Mouse (Mus musculus) ES-Bruce4 (cell line): ENCODE data around the gene Frmd4a. TPM values are rescaled to one million over a fixed set of nuclear protein-coding genes. Genes with fewer than 3 reads are reported as not detected.

Experiments
- H3K27ac ChIP-seq: 2 replicates; pipeline ENCODE4 v1.5.1; 2012; ENCODE audit warnings: low read length, inconsistent platforms; ENCODE audit not compliant: insufficient read depth
- H3K27me3 ChIP-seq: 2 replicates; pipeline ENCODE4 v1.6.1; 2012; ENCODE audit warnings: mild to moderate bottlenecking, low read length, inconsistent platforms; ENCODE audit not compliant: control insufficient read depth, poor library complexity, insufficient read depth, severe bottlenecking
- H3K36me3 ChIP-seq: 2 replicates; pipeline ENCODE4 v1.6.1; 2012; ENCODE audit warnings: inconsistent platforms, mild to moderate bottlenecking, low read length, moderate library complexity; ENCODE audit not compliant: control insufficient read depth, poor library complexity, insufficient read depth, severe bottlenecking
- H3K4me1 ChIP-seq: one replicate; pipeline ENCODE4 v1.8.1; 2011; ENCODE audit warnings: low read length; ENCODE audit not compliant: control insufficient read depth, insufficient read depth
- H3K4me3 ChIP-seq: 2 replicates; pipeline ENCODE4 v1.5.1; 2011; ENCODE audit warnings: low read depth, mild to moderate bottlenecking, low read length
- H3K9ac ChIP-seq: 2 replicates; pipeline ENCODE4 v1.6.1; 2012; ENCODE audit warnings: low read depth, mild to moderate bottlenecking, inconsistent platforms; ENCODE audit not compliant: poor library complexity, severe bottlenecking
- H3K9me3 ChIP-seq: replicated peaks from 2 replicates; pipeline ENCODE4 v1.6.1; 2012; ENCODE audit warnings: mild to moderate bottlenecking, low read length, inconsistent platforms; ENCODE audit not compliant: control insufficient read depth, poor library complexity, insufficient read depth, severe bottlenecking
- CTCF ChIP-seq: IDR thresholded peaks from one replicate; pipeline ENCODE4 v1.8.1; 2011; ENCODE audit warnings: low read depth, low read length
- EP300 ChIP-seq: IDR thresholded peaks from 2 replicates; pipeline ENCODE4 v1.6.1; 2011; ENCODE audit warnings: low read depth, low read length; ENCODE audit not compliant: insufficient read depth
- POLR2A ChIP-seq: IDR thresholded peaks from one replicate; pipeline ENCODE4 v1.8.1; 2011; ENCODE audit warnings: low read length; ENCODE audit not compliant: insufficient read depth
- polyA plus RNA-seq: library from polyadenylated mRNA; stranded (reverse); fragments of >200 nt; gene quantifications from 2 replicates; pipeline ENCODE4 v1.2.4, GENCODE M21; 2011; ENCODE audit warnings: low read depth; ENCODE audit not compliant: missing spikeins, insufficient read depth, insufficient read length

Frmd4a gene
- polyA plus RNA-seq, 1 experiment, result 5.6 TPM

- Histone ChIP-seq H3K4me3 (no peak overlapping the region), H3K9me3 (no peaks in the 10 kb centered on the region), H3K9ac (no peak overlapping the region), H3K4me1 (no peaks in the 10 kb centered on the region), H3K36me3 (no peaks in the 10 kb centered on the region), H3K27ac (no peak overlapping the region), H3K27me3 (no peaks in the 10 kb centered on the region)
- TF ChIP-seq CTCF (no peak), POLR2A (no peak), EP300 (no peak)
These were observed 347.4 kb downstream of the Frmd4a start for GRCm38 (mm10) chr2:4364908-4365307.

DNA sequence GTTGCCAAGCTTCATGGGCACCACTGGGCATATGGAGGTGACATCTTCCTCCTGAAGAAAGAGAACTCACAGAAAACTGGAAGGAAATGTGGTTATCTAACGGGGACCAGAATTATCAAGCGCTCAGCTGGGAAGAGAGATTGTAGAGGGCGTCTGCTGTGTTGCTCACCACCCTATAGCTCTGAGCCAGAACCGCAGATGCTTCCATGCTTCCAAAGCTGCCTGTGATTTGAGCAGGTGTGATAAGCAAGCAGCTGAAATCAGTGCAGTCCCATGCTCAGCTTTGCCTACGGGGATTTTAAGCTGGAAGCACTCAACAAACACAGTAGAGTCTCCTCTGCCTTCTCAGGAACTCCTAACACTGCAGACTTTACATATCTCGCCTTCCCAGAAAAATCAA is 351.0 kb downstream of the Frmd4a start:
- Histone ChIP-seq H3K9me3 (no peaks in the 10 kb centered on the region), H3K4me3 (no peak overlapping the region), H3K27ac (no peak overlapping the region), H3K4me1 (no peaks in the 10 kb centered on the region), H3K36me3 (no peaks in the 10 kb centered on the region), H3K9ac (no peak overlapping the region), H3K27me3 (no peaks in the 10 kb centered on the region)
- TF ChIP-seq POLR2A (no peak), EP300 (no peak), CTCF (no peak)

DNA sequence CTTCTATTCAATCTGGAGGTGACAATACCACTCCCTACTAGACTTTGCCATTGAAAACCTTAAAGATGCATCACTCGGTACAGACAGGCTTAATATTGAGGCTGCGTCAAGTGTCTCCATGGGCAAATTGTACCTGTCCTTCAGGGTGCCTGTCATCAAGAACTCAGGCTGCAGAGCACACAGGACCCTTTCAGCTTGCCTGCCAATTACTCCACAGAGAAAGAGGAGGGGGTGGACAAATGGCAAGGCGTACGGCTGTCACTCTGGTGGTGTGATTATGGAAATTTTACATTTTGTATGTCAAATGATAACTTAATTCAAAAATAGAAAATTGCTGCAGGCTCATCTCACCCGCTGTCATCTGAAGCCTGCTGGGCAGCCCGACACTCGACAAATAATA is 353.0 kb downstream of the Frmd4a start:
- H3K9ac ChIP-seq, result no peak overlapping the region
- no peak overlapping the region for H3K4me3 ChIP-seq
- no peak for TF ChIP-seq POLR2A
- TF ChIP-seq CTCF, result no peak
- no peak for TF ChIP-seq EP300
- H3K9me3 ChIP-seq, result no peaks in the 10 kb centered on the region
- no peaks in the 10 kb centered on the region for H3K27me3 ChIP-seq
- no peaks in the 10 kb centered on the region for H3K4me1 ChIP-seq
- H3K36me3 ChIP-seq, result no peaks in the 10 kb centered on the region
- no peak overlapping the region for H3K27ac ChIP-seq

DNA sequence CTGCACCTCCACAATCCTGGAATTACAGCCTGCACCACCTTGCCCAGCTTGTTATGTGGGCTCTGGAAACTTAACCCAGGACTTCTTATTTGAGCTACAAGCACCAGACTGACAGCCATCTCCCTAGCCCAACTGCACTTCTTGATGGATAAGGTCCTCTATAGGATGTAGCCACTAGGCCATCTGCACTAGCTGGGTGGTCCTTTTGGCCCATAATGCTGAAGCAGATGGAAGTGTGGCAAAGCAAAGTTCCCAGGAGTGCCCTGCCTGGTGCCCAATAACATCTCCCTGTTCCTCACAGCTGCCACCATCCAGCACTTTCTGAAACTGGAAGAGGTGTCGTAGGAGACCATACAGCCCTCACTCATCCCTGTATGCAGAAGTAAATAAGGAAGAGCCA is 353.8 kb downstream of the Frmd4a start:
- no peak overlapping the region for H3K4me3 ChIP-seq
- no peak overlapping the region for H3K27ac ChIP-seq
- no peaks in the 10 kb centered on the region for H3K36me3 ChIP-seq
- H3K9me3 ChIP-seq, result no peaks in the 10 kb centered on the region
- no peak overlapping the region for H3K9ac ChIP-seq
- H3K4me1 ChIP-seq, result no peaks in the 10 kb centered on the region
- no peaks in the 10 kb centered on the region for H3K27me3 ChIP-seq
- TF ChIP-seq POLR2A (no peak), CTCF (no peak), EP300 (no peak)

- no peak overlapping the region for H3K4me3 ChIP-seq
- no peaks in the 10 kb centered on the region for H3K27me3 ChIP-seq
- no peak for TF ChIP-seq CTCF
- no peak for TF ChIP-seq POLR2A
- no peak for TF ChIP-seq EP300
- H3K4me1 ChIP-seq, result no peaks in the 10 kb centered on the region
- H3K9me3 ChIP-seq, result no peaks in the 10 kb centered on the region
- no peak overlapping the region for H3K9ac ChIP-seq
- H3K27ac ChIP-seq, result no peak overlapping the region
- H3K36me3 ChIP-seq, result no peaks in the 10 kb centered on the region
These were observed 361.3 kb downstream of the Frmd4a start for GRCm38 (mm10) chr2:4378844-4379243.

DNA sequence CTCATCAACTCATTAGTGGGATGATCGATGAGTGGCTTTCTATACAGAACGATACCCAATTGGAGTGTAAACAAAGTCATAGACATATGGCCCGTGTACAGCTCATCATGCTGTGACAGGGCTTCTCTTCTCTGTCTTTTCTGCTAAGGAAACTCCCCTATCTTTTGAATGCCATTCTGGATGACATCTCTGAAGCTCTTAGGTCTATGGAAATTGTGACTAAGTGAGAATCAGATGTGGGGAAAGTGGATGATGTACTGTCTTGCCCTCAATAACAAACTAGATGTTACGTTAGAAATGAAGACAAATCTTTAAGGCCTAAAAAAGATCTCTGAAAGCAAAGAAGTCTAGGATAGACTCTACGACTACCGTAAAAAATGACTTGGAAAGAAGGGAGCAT is 362.9 kb downstream of the Frmd4a start:
- H3K9me3 ChIP-seq, result no peaks in the 10 kb centered on the region
- H3K4me3 ChIP-seq, result no peak overlapping the region
- H3K4me1 ChIP-seq, result no peaks in the 10 kb centered on the region
- TF ChIP-seq CTCF (no peak), POLR2A (no peak), EP300 (no peak)
- H3K27me3 ChIP-seq, result no peaks in the 10 kb centered on the region
- no peak overlapping the region for H3K27ac ChIP-seq
- H3K36me3 ChIP-seq, result no peaks in the 10 kb centered on the region
- H3K9ac ChIP-seq, result no peak overlapping the region
